In genomic region chr10:59864884-59865726, GRCm38 (mm10) we compare ENCODE assay signal across 8 mouse cellular contexts. TPM values are rescaled to one million over a fixed set of nuclear protein-coding genes. Genes with fewer than 3 reads are reported as not detected.
DNase-seq lines count a peak whose midpoint lies in the region; ATAC-seq and TF ChIP-seq lines count a peak whose summit lies in the region.

No protein-coding gene starts in this region.

- intact Hi-C loops in gastrocnemius, adult 2 months (cut with DNase I): loop anchor here (1.0 to 10.0 kb wide), 6 partner anchors 48 to 568 kb away; partner anchors contain the start of gene Micu1
- intact Hi-C loops in left cerebral cortex, adult 2 months (cut with DNase I): loop anchor here (1.0 to 10.0 kb wide), 6 partner anchors 248 to 700 kb away; partner anchors contain the start of genes Gm10322 and Mcu

- H3K27ac ChIP-seq in gastrocnemius, adult 2 months: peak overlapping the region; percentile 24; the same call in 1 of the 2 replicates
- H3K27ac ChIP-seq in left cerebral cortex, adult 2 months: no peak overlapping the region

- peak; percentile 90 for ATAC-seq in megakaryocyte-erythroid progenitor cell, adult 5-6 weeks (replicated peaks; ENCODE audit: low FRiP score, low TSS enrichment, poor library complexity, severe bottlenecking)

- peak; percentile 85 for DNase-seq in T-cell, adult 2 months (ENCODE audit: low spot score)
- peak; percentile 96 for DNase-seq in cerebellum, postnatal 14 days
- DNase-seq in gastrocnemius, adult 2 months: peak; percentile 90
- peak; percentile 95 for DNase-seq in induced T-regulatory cell, adult 2 months (ENCODE audit: low read depth)
- DNase-seq in left cerebral cortex, adult 2 months (ENCODE audit: extremely low spot score in 1 of 2, low spot score in 2 of 2): peak; percentile 84 to 91
- peak; percentile 88 to 91 for DNase-seq in right cerebral cortex, postnatal 10 days (ENCODE audit: low spot score in 2 of 2)
- DNase-seq in urinary bladder, postnatal 14 days (ENCODE audit: low spot score): peak; percentile 87

- no peak overlapping the region for H3K4me3 ChIP-seq in gastrocnemius, adult 2 months
- H3K4me3 ChIP-seq in left cerebral cortex, adult 2 months: no peak overlapping the region

- no peak; the same call in none of the 2 replicates for TF ChIP-seq CTCF in gastrocnemius, adult 2 months (IDR thresholded peaks at IDR 0.05)
- peak; percentile 99 for TF ChIP-seq CTCF in left cerebral cortex, adult 2 months (IDR thresholded peaks at IDR 0.05)

RNA-seq across cellular contexts. Expression of gene Dnajb12, which starts 14.3 kb away (rescaled TPM):
- 10 to 100 TPM; 60.4 to 77.5 TPM for total RNA-seq in gastrocnemius, adult 2 months (2021)
- total RNA-seq in left cerebral cortex, adult 2 months (2021): 10 to 100 TPM; 50.6 to 52.2 TPM
- 27.1 and 35.8 TPM in 2 replicates for total RNA-seq in megakaryocyte-erythroid progenitor cell, adult 5-6 weeks (2014; fragmentation: Nextera tagmentation)
- total RNA-seq in megakaryocyte-erythroid progenitor cell, adult 5-6 weeks (2017): 15.1 and 27.7 TPM in 2 replicates
